Comparison of ENCODE assay signal across 18 mouse cellular contexts in genomic region chr16:73120568-73120967, GRCm38 (mm10).
"Had no signal": no experiment of that assay in that cellular context is flagged by ENCODE, and none has a peak within 500 bp of the region (broad histone marks: within the 10 kb centered on the region; RNA-seq: fewer than 3 reads in every experiment).

No protein-coding gene starts in this region.

- H3K9me3 ChIP-seq: kidney, embryonic 15.5 days; limb, embryonic 12.5 days; liver, embryonic 13.5 days; lung, embryonic 15.5 days; megakaryocyte, embryonic 14.5 days; neural tube, embryonic 13.5 days had no signal

- H3K4me1 ChIP-seq: kidney, embryonic 15.5 days; liver, embryonic 13.5 days; lung, embryonic 15.5 days; megakaryocyte, embryonic 14.5 days; neural tube, embryonic 13.5 days had no signal

- H3K27ac ChIP-seq: kidney, embryonic 15.5 days; liver, embryonic 13.5 days; lung, embryonic 15.5 days; macrophage; neural tube, embryonic 13.5 days had no signal

- H3K4me3 ChIP-seq: kidney, embryonic 15.5 days; limb, embryonic 12.5 days; liver, embryonic 13.5 days; lung, embryonic 15.5 days; megakaryocyte, embryonic 14.5 days; neural tube, embryonic 13.5 days had no signal

- H3K27me3 ChIP-seq: kidney, embryonic 15.5 days; limb, embryonic 12.5 days; liver, embryonic 13.5 days; lung, embryonic 15.5 days; megakaryocyte, embryonic 14.5 days had no signal

- H3K9ac ChIP-seq: kidney, embryonic 15.5 days; limb, embryonic 12.5 days; liver, embryonic 13.5 days; liver, postnatal 0 days; lung, embryonic 15.5 days; neural tube, embryonic 13.5 days had no signal

- DNase-seq: kidney, postnatal 14 days; liver; liver, embryonic 13.5 days; liver, postnatal 0 days; lung, postnatal 14 days; retina, postnatal 1 day; right cerebral cortex, postnatal 4 days; spleen, adult 18-20 months; thymus, adult 18-20 months; thymus, postnatal 14 days had no signal

- H3K36me3 ChIP-seq: kidney, embryonic 15.5 days; limb, embryonic 12.5 days; liver, embryonic 13.5 days; lung, embryonic 15.5 days; neural tube, embryonic 13.5 days had no signal

- H3K4me2 ChIP-seq: kidney, embryonic 15.5 days; limb, embryonic 12.5 days; liver, embryonic 13.5 days; lung, embryonic 15.5 days; midbrain, embryonic 11.5 days; neural tube, embryonic 13.5 days had no signal

- ATAC-seq: liver, postnatal 0 days; midbrain, embryonic 16.5 days had no signal
